Mouse (Mus musculus) liver, embryonic 14.5 days (tissue): ENCODE measurements around the gene Acvrl1. TPM values are rescaled to one million over a fixed set of nuclear protein-coding genes. Genes with fewer than 3 reads are reported as not detected.

Experiments used
- ATAC-seq: fragments of 200-750 bp; cut with Nextera tagmentation; 2 replicates; pipeline ENCODE4 v1.8.0; 2017; ENCODE audit warnings: moderate number of reproducible peaks, mild to moderate bottlenecking, moderate library complexity; ENCODE audit not compliant: insufficient read depth
- DNase-seq, 3 experiments: peaks; one replicate each; pipeline ENCODE4 v3.0.0-alpha.2; 2012 to 2013; ENCODE audit warnings: low read depth in 3 of 3, low spot score in 3 of 3
- H3K27ac ChIP-seq: fragments of 300-500 bp; sonication (generic); 2 replicates; pipeline ENCODE4 v1.5.1; 2014; ENCODE audit warnings: moderate library complexity, mild to moderate bottlenecking, control low read depth, inconsistent platforms
- H3K27me3 ChIP-seq: fragments of 300-500 bp; sonication (generic); 2 replicates; pipeline ENCODE4 v1.6.1; 2014; ENCODE audit warnings: mild to moderate bottlenecking, low read length, moderate library complexity; ENCODE audit not compliant: control insufficient read depth, insufficient read depth
- H3K36me3 ChIP-seq: fragments of 300-500 bp; sonication (generic); replicated peaks from 2 replicates; pipeline ENCODE4 v1.6.1; 2014; ENCODE audit warnings: low read depth; ENCODE audit not compliant: control insufficient read depth, insufficient read depth
- H3K4me1 ChIP-seq, 2 experiments: fragments of 200-500 bp in 1 of 2; fragments of 300-500 bp in 1 of 2; sonication (generic) in 1 of 2; replicated peaks; 2 replicates each; pipeline ENCODE4 v1.6.1; 2012 to 2014; ENCODE audit warnings: antibody characterized with exemption in 1 of 2, inconsistent platforms in 1 of 2, low read length in 1 of 2; ENCODE audit not compliant: control insufficient read depth in 2 of 2, insufficient read depth in 2 of 2
- H3K4me2 ChIP-seq: fragments of 300-500 bp; sonication (generic); 2 replicates; pipeline ENCODE4 v1.6.1; 2014; ENCODE audit warnings: low read depth, mild to moderate bottlenecking, control low read depth, moderate library complexity
- H3K4me3 ChIP-seq, 2 experiments: fragments of 200-500 bp in 1 of 2; fragments of 300-500 bp in 1 of 2; sonication (generic) in 1 of 2; 2 replicates each; pipeline ENCODE4 v1.5.1; 2012 to 2014; ENCODE audit warnings: low read depth in 2 of 2, low read length in 2 of 2, mild to moderate bottlenecking in 2 of 2, control low read depth in 1 of 2, inconsistent platforms in 1 of 2, moderate library complexity in 1 of 2; ENCODE audit not compliant: insufficient read depth in 1 of 2
- H3K9ac ChIP-seq: fragments of 300-500 bp; sonication (generic); replicated peaks from 2 replicates; pipeline ENCODE4 v1.6.1; 2014; ENCODE audit warnings: mild to moderate bottlenecking, control low read depth, moderate library complexity
- H3K9me3 ChIP-seq: fragments of 300-500 bp; sonication (generic); 2 replicates; pipeline ENCODE4 v1.6.1; 2016; ENCODE audit warnings: low read length, mixed read lengths; ENCODE audit not compliant: control insufficient read depth
- CTCF ChIP-seq: IDR thresholded peaks from 2 replicates; pipeline ENCODE4 v1.5.1; 2016; ENCODE audit warnings: antibody characterized with exemption, low read depth, control low read depth
- EP300 ChIP-seq: IDR thresholded peaks from 2 replicates; pipeline ENCODE4 v1.6.1; 2016; ENCODE audit warnings: antibody characterized with exemption, low read depth
- WGBS: fragments of 180-500 bp; shearing (Covaris S2); extraction: QIAGEN DNeasy Blood & Tissue Kit; methylation state at CpG from one replicate; pipeline ENCODE4 v1.1.7; 2014; ENCODE audit not compliant: insufficient replicate concordance; 5-methylcytosine and 5-hydroxymethylcytosine counted together
- polyA plus RNA-seq, 2 experiments: library from polyadenylated mRNA; depleted of rRNA in 1 of 2; stranded (reverse) in 1 of 2; unstranded in 1 of 2; fragments of >200 nt; fragmentation: Nextera tagmentation in 1 of 2; extraction: Ambion mirVana in 1 of 2; gene quantifications; 2 replicates each; pipeline versions ENCODE4 v1.2.1 to v1.2.3; 2012 to 2014

Acvrl1 gene
- polyA plus RNA-seq, 2 experiments = 1.1 to 1.3 TPM

DNA sequence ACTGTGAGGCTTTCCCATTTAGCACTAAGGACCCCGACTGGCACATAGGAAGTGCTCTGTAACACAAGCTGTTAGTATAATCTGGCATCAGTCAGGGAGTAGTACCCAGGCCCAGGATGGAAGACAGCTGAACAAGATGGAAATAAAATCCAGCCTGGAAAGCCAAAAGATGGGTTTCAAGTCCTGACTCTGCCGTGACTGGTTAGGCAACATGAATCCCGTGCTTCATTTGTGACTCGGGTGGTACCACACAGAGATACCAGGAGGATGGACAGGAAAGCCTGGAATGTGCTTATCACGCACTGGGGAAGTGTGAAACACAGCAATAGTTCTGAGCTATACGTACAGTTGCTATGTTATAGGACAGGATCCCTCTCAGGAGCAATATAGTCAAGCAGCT, 12.3 kb downstream of the Acvrl1 start:
- ATAC-seq (no peak), DNase-seq (no peak)
- Histone ChIP-seq H3K9ac (no peak overlapping the region), H3K27ac (no peak overlapping the region), H3K36me3 (no peaks in the 10 kb centered on the region), H3K4me3 (no peak overlapping the region), H3K9me3 (no peaks in the 10 kb centered on the region), H3K4me2 (no peak overlapping the region), H3K4me1 (peaks cover 3 to 20% of the 10 kb centered on the region in 2 experiments; a peak in 3 of 4 replicates), H3K27me3 (no peaks in the 10 kb centered on the region)
- WGBS = 25% methylated on average over 6 of the region's 6 CpGs
- TF ChIP-seq CTCF (no peak), EP300 (no peak)

DNA sequence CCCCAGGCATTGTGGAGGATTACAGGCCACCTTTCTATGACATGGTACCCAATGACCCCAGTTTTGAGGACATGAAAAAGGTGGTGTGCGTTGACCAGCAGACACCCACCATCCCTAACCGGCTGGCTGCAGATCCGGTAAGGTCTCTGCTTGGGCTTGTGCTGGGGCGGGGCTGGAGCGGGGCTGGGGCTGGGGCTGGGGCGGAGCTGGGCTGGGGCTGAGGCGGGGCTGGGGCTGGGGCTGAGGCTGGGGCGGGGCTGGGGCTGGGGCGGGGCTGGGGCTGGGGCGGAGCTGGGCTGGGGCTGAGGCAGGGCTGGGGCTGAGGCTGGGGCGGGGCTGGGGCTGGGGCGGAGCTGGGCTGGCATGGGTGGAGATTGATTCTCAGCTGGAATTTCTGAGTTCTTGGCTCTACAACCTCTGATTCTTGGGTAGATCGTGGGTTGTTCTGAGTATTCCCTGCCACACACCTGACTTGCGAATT, 12.8 kb downstream of the Acvrl1 start:
- Histone ChIP-seq H3K27ac (no peak overlapping the region), H3K9me3 (no peaks in the 10 kb centered on the region), H3K4me1 (peaks cover 5 to 22% of the 10 kb centered on the region in 2 experiments), H3K4me2 (no peak overlapping the region), H3K36me3 (no peaks in the 10 kb centered on the region), H3K4me3 (no peak overlapping the region), H3K27me3 (no peaks in the 10 kb centered on the region), H3K9ac (no peak overlapping the region)
- ATAC-seq (peak; percentile 76), DNase-seq (no peak)
- WGBS = 2% methylated on average over 14 of the region's 14 CpGs
- TF ChIP-seq EP300 (no peak), CTCF (no peak)

DNA sequence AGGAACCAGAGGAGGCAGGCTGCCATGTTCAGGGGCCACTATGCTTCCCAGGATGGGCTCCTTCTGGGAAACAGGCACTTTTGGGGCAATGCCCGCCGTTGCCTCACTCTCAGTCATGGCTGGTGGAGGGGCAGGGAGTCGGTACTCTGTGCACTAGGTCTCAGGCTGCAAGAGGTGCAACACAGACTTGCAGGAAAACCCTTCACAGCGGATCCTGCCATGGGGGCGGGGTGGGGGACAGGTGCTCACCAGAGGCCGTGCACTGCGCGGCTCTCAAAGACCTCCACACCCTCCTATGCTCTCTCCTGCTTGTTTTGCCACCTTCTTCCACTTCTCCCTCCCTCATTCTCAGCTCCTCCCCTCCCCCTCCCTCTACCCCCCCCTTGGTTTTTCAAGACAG, 14.3 kb downstream of the Acvrl1 start:
- H3K4me1 ChIP-seq = peaks cover 8 to 35% of the 10 kb centered on the region in 2 experiments

DNA sequence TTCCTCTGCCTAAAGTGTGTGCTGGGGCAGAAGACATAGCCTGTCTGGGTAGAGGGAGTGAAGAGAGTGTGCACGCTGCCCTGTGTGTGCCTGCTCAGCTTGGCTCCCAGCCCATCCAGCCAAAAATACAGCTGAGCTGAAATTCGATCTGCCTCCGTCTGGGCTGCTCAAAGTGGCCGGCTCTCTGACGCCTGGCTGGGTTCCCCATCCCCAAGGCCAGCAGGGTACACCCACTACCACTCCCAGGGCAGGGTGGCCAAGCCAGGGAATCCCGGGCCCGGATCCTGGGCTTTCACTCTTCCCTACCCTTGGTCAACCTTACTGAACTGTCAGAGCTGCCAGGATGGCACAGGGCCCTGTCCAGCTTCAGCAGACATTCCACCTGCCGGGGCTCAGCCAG, 15.2 kb downstream of the Acvrl1 start:
- 52% methylated on average over 8 of the region's 8 CpGs for WGBS
- no peaks in the 10 kb centered on the region for H3K36me3 ChIP-seq
- TF ChIP-seq CTCF (no peak), EP300 (no peak)
- DNase-seq = no peak
- ATAC-seq = no peak
- no peak overlapping the region for H3K9ac ChIP-seq
- H3K4me1 ChIP-seq = peaks cover 12 to 35% of the 10 kb centered on the region in 2 experiments
- no peak overlapping the region for H3K27ac ChIP-seq
- no peaks in the 10 kb centered on the region; the same call in 1 of the 2 replicates for H3K27me3 ChIP-seq
- no peak overlapping the region for H3K4me2 ChIP-seq
- H3K4me3 ChIP-seq = no peak overlapping the region
- no peaks in the 10 kb centered on the region for H3K9me3 ChIP-seq

More for the DNA sequence above, 14.3 kb downstream of the Acvrl1 start:
- ATAC-seq (no peak), DNase-seq (no peak)
- H3K4me2 ChIP-seq = no peak overlapping the region
- H3K27me3 ChIP-seq = no peaks in the 10 kb centered on the region; the same call in 1 of the 2 replicates
- no peaks in the 10 kb centered on the region for H3K9me3 ChIP-seq
- H3K36me3 ChIP-seq = no peaks in the 10 kb centered on the region
- 58% methylated on average over 8 of the region's 8 CpGs for WGBS
- no peak overlapping the region for H3K9ac ChIP-seq
- H3K4me3 ChIP-seq = no peak overlapping the region
- TF ChIP-seq CTCF (no peak), EP300 (no peak)
- no peak overlapping the region for H3K27ac ChIP-seq

DNA sequence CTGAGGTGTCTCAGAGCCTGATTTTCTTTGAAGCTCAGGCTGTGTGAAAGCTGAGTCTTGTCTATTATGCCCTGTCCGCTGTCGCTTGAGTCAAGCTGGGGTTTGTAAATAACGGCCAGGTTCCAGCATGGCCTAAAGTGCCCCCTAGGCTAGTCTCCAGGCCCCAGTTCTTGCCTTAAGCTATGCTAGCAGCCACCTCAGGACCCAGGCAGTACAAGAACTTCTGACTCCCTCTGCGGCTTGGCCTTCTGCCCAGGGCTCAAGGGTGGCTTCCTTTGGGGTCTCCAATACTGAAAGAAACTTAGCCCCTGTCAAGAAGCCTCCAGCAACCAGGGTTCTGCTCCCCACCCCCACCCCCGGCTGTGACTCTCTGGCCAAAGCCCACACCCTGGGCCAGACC, 15.9 kb downstream of the Acvrl1 start:
- DNase-seq (no peak), ATAC-seq (no peak)
- WGBS = 79% methylated on average over 5 of the region's 5 CpGs
- H3K27ac ChIP-seq = no peak overlapping the region
- no peaks in the 10 kb centered on the region; the same call in 1 of the 2 replicates for H3K27me3 ChIP-seq
- no peaks in the 10 kb centered on the region for H3K36me3 ChIP-seq
- peaks cover 12 to 35% of the 10 kb centered on the region in 2 experiments for H3K4me1 ChIP-seq
- no peak overlapping the region for H3K4me3 ChIP-seq
- no peak for TF ChIP-seq EP300
- no peak for TF ChIP-seq CTCF
- no peaks in the 10 kb centered on the region for H3K9me3 ChIP-seq
- H3K9ac ChIP-seq = no peak overlapping the region
- peak overlapping the region; percentile 30; the same call in 1 of the 2 replicates for H3K4me2 ChIP-seq
